Mouse (Mus musculus) cerebellum, postnatal 25 days (tissue): ENCODE results near the gene Tmem221.

Experiments
- DNase-seq, 2 experiments: peaks; one replicate each; pipeline ENCODE4 v3.0.0; 2021; ENCODE audit warnings: mixed read lengths in 2 of 2

Tmem221 gene

GRCm38 (mm10) chr8:71577856-71578387, 19.3 kb upstream of the Tmem221 start:
- DNase-seq: no peak

GRCm38 (mm10) chr8:71575020-71575419, 16.3 kb upstream of the Tmem221 start:
- no peak for DNase-seq

- no peak for DNase-seq
These were observed 15.8 kb upstream of the Tmem221 start for GRCm38 (mm10) chr8:71574426-71574825.

- peak; percentile 66 to 77 for DNase-seq
These were observed 14.4 kb upstream of the Tmem221 start for GRCm38 (mm10) chr8:71572847-71573633.

GRCm38 (mm10) chr8:71572077-71572476, 13.4 kb upstream of the Tmem221 start:
- peak in 1 of 2 experiments; percentile 55 for DNase-seq

- DNase-seq: peak in 1 of 2 experiments; percentile 98
These were observed 11.8 kb upstream of the Tmem221 start for GRCm38 (mm10) chr8:71570291-71570954.

GRCm38 (mm10) chr8:71569366-71570290, 11.0 kb upstream of the Tmem221 start:
- DNase-seq: peak; percentile 95 to 97

GRCm38 (mm10) chr8:71568941-71569340, 10.3 kb upstream of the Tmem221 start:
- DNase-seq: no peak

- DNase-seq: peak; percentile 59 to 78
These were observed 9.8 kb upstream of the Tmem221 start, which contains the start of gene Slc27a1 for GRCm38 (mm10) chr8:71568387-71568937. Gene Slc27a1 (plus strand): TSS chr8:71568882.

- no peak for DNase-seq
These were observed 8.9 kb upstream of the Tmem221 start for GRCm38 (mm10) chr8:71567587-71567986.

- no peak for DNase-seq
These were observed 7.8 kb upstream of the Tmem221 start, which contains the start of gene Nxnl1 for GRCm38 (mm10) chr8:71566501-71566900. Gene Nxnl1 (minus strand): TSS chr8:71566601.

GRCm38 (mm10) chr8:71563992-71564391, 5.3 kb upstream of the Tmem221 start:
- DNase-seq: peak in 1 of 2 experiments; percentile 39

GRCm38 (mm10) chr8:71562751-71563150, 4.1 kb upstream of the Tmem221 start:
- DNase-seq: peak; percentile 85 to 91

- DNase-seq: peak; percentile 75 to 78
These were observed 2.7 kb upstream of the Tmem221 start for GRCm38 (mm10) chr8:71561401-71561800.

- DNase-seq: no peak
These were observed 2.1 kb upstream of the Tmem221 start for GRCm38 (mm10) chr8:71560765-71561164.

- no peak for DNase-seq
These were observed 1.4 kb upstream of the Tmem221 start for GRCm38 (mm10) chr8:71560071-71560470.

GRCm38 (mm10) chr8:71558958-71559690, 453 bp upstream of the Tmem221 start:
- peak in 1 of 2 experiments; percentile 41 for DNase-seq

GRCm38 (mm10) chr8:71554644-71555043, 4.0 kb downstream of the Tmem221 start:
- no peak for DNase-seq

GRCm38 (mm10) chr8:71554001-71554400, 4.7 kb downstream of the Tmem221 start:
- no peak for DNase-seq

GRCm38 (mm10) chr8:71552770-71553169, 5.9 kb downstream of the Tmem221 start:
- DNase-seq: no peak

GRCm38 (mm10) chr8:71550754-71551153, 7.9 kb downstream of the Tmem221 start:
- DNase-seq: no peak
